Mouse (Mus musculus): ENCODE results near the gene Fgfr1op.
A peak's percentile ranks its signal among the peaks of the same experiment; 100 is the strongest.
"Not testable (repeated sequence)": the region's sequence is repeated elsewhere in the genome, so short reads cannot be mapped to it uniquely, and the experiment has no call there.

The Fgfr1op gene

GRCm38 (mm10) chr17:8164701-8165607 is at the start of gene Fgfr1op:
Gene Fgfr1op, plus strand, starts transcription at chr17:8165501.
- DNase-seq: peak; percentile 41 to 76

GRCm38 (mm10) chr17:8116378-8116777 is 48.9 kb upstream of the Fgfr1op start:
- DNase-seq: peak; percentile 14 to 45

- DNase-seq: not testable (repeated sequence)
These were observed 48.4 kb upstream of the Fgfr1op start for GRCm38 (mm10) chr17:8116928-8117327.

GRCm38 (mm10) chr17:8122974-8123373 is 42.3 kb upstream of the Fgfr1op start:
- DNase-seq: not testable (repeated sequence)

GRCm38 (mm10) chr17:8124586-8124985 is 40.7 kb upstream of the Fgfr1op start:
- DNase-seq: not testable (repeated sequence)

- not testable (repeated sequence) for DNase-seq
These were observed 36.8 kb upstream of the Fgfr1op start for GRCm38 (mm10) chr17:8128326-8128993.

GRCm38 (mm10) chr17:8129578-8129977 is 35.7 kb upstream of the Fgfr1op start:
- DNase-seq: not testable (repeated sequence)

- not testable (repeated sequence) for DNase-seq
These were observed 34.5 kb upstream of the Fgfr1op start for GRCm38 (mm10) chr17:8130849-8131248.

- DNase-seq: not testable (repeated sequence)
These were observed 27.2 kb upstream of the Fgfr1op start for GRCm38 (mm10) chr17:8138116-8138515.

GRCm38 (mm10) chr17:8140210-8140609 is 25.1 kb upstream of the Fgfr1op start:
- not testable (repeated sequence) for DNase-seq

GRCm38 (mm10) chr17:8143802-8144673 is 21.3 kb upstream of the Fgfr1op start:
- peak; percentile 33 to 39 for DNase-seq

GRCm38 (mm10) chr17:8146931-8147330 is 18.4 kb upstream of the Fgfr1op start:
- peak in 1 of 2 experiments; percentile 33 for DNase-seq

- DNase-seq: peak; percentile 55 to 75
These were observed 17.6 kb upstream of the Fgfr1op start, which contains the start of the genes Gm49673 and Rnaset2a for GRCm38 (mm10) chr17:8147439-8148316. Gene Gm49673, minus strand, starts transcription at chr17:8147788. Gene Rnaset2a, minus strand, starts transcription at chr17:8148097.

GRCm38 (mm10) chr17:8155010-8155409 is 10.3 kb upstream of the Fgfr1op start:
- not testable (repeated sequence) for DNase-seq

- not testable (repeated sequence) for DNase-seq
These were observed 9.3 kb upstream of the Fgfr1op start for GRCm38 (mm10) chr17:8155982-8156381.

GRCm38 (mm10) chr17:8158627-8159026 is 6.7 kb upstream of the Fgfr1op start:
- DNase-seq: not testable (repeated sequence)

- peak; percentile 65 to 73 for DNase-seq
These were observed 4.3 kb upstream of the Fgfr1op start for GRCm38 (mm10) chr17:8160969-8161368.

GRCm38 (mm10) chr17:8165608-8165945 is 276 bp downstream of the Fgfr1op start:
- peak; percentile 25 to 59 for DNase-seq

- DNase-seq: not testable (repeated sequence)
These were observed 676 bp downstream of the Fgfr1op start for GRCm38 (mm10) chr17:8165977-8166376.

- DNase-seq: not testable (repeated sequence)
These were observed 1.2 kb downstream of the Fgfr1op start for GRCm38 (mm10) chr17:8166454-8166853.

- not testable (repeated sequence) for DNase-seq
These were observed 2.1 kb downstream of the Fgfr1op start for GRCm38 (mm10) chr17:8167436-8167835.
